Mouse (Mus musculus) brain, embryonic 14.5 days (tissue): ENCODE results near the gene Capn11.
A peak's percentile ranks its signal among the peaks of the same experiment; 100 is the strongest.

Experiments used
- CTCF ChIP-seq: fragments of 200-500 bp; IDR thresholded peaks from 2 replicates; pipeline ENCODE4 v1.5.1; 2012; ENCODE audit warnings: inconsistent platforms, mild to moderate bottlenecking, moderate library complexity, borderline replicate concordance; ENCODE audit not compliant: insufficient read depth, insufficient read length; ENCODE audit errors: extremely low read depth
- POLR2A ChIP-seq: fragments of 200-500 bp; IDR thresholded peaks from 2 replicates; pipeline ENCODE4 v1.6.1; 2012; ENCODE audit warnings: mild to moderate bottlenecking, inconsistent platforms, borderline replicate concordance; ENCODE audit not compliant: poor library complexity, insufficient read depth, insufficient read length, severe bottlenecking; ENCODE audit errors: extremely low read depth

GRCm38 (mm10) chr17:45586449-45586837 is 72.7 kb downstream of the Capn11 start:
- peak; percentile 31; the same call in 1 of the 2 replicates for TF ChIP-seq CTCF
- TF ChIP-seq POLR2A = no peak
